Mouse (Mus musculus) midbrain, postnatal 0 days (tissue): ENCODE measurements at regions not wholly inside any gene's neighbourhood (a gene's known extent, or its start where the extent isn't known, plus 50 kb on each side); places are given as distances from the start of the nearest gene placed in this dataset.

Experiments used
- ATAC-seq: fragments of 200-750 bp; cut with Nextera tagmentation; 2 replicates; pipeline ENCODE4 v1.8.0; 2017; ENCODE audit warnings: moderate number of reproducible peaks, mild to moderate bottlenecking, moderate TSS enrichment, moderate library complexity; ENCODE audit not compliant: low FRiP score
- DNase-seq: peaks from one replicate; pipeline ENCODE4 v3.0.0-alpha.2; 2015; ENCODE audit warnings: low spot score
- H3K27ac ChIP-seq: fragments of 300-500 bp; sonication (generic); 2 replicates; pipeline ENCODE4 v1.5.1; 2014; ENCODE audit warnings: low read depth, mild to moderate bottlenecking, low read length, mixed read lengths
- H3K27me3 ChIP-seq: fragments of 300-500 bp; sonication (generic); 2 replicates; pipeline ENCODE4 v1.6.1; 2014; ENCODE audit warnings: low read length, control low read depth, mixed read lengths; ENCODE audit not compliant: insufficient read depth
- H3K36me3 ChIP-seq: fragments of 300-500 bp; sonication (generic); 2 replicates; pipeline ENCODE4 v1.6.1; 2014; ENCODE audit warnings: low read length, control low read depth, mixed read lengths; ENCODE audit not compliant: insufficient read depth
- H3K4me1 ChIP-seq: fragments of 300-500 bp; sonication (generic); 2 replicates; pipeline ENCODE4 v1.6.1; 2014; ENCODE audit warnings: mild to moderate bottlenecking, control low read depth, antibody characterized with exemption, low read length, mixed read lengths; ENCODE audit not compliant: insufficient read depth
- H3K4me2 ChIP-seq: fragments of 300-500 bp; sonication (generic); 2 replicates; pipeline ENCODE4 v1.6.1; 2014; ENCODE audit warnings: low read depth, mild to moderate bottlenecking, low read length, mixed read lengths; ENCODE audit not compliant: poor library complexity, severe bottlenecking
- H3K4me3 ChIP-seq: fragments of 300-500 bp; sonication (generic); 2 replicates; pipeline ENCODE4 v1.5.1; 2014; ENCODE audit warnings: low read depth, mild to moderate bottlenecking, low read length, moderate library complexity
- H3K9ac ChIP-seq: fragments of 300-500 bp; sonication (generic); replicated peaks from 2 replicates; pipeline ENCODE4 v1.6.1; 2014; ENCODE audit warnings: mild to moderate bottlenecking, low read length, moderate library complexity, mixed read lengths; ENCODE audit not compliant: poor library complexity, severe bottlenecking
- H3K9me3 ChIP-seq: fragments of 300-500 bp; sonication (generic); 2 replicates; pipeline ENCODE4 v1.6.1; 2016; ENCODE audit warnings: low read length, control low read depth
- CTCF ChIP-seq: IDR thresholded peaks from 2 replicates; pipeline ENCODE4 v1.5.1; 2016; ENCODE audit warnings: antibody characterized with exemption, mild to moderate bottlenecking
- WGBS: fragments of 180-500 bp; shearing (Covaris S2); extraction: QIAGEN DNeasy Blood & Tissue Kit; methylation state at CpG from one replicate; pipeline ENCODE4 v1.1.7; 2014; 5-methylcytosine and 5-hydroxymethylcytosine counted together

DNA sequence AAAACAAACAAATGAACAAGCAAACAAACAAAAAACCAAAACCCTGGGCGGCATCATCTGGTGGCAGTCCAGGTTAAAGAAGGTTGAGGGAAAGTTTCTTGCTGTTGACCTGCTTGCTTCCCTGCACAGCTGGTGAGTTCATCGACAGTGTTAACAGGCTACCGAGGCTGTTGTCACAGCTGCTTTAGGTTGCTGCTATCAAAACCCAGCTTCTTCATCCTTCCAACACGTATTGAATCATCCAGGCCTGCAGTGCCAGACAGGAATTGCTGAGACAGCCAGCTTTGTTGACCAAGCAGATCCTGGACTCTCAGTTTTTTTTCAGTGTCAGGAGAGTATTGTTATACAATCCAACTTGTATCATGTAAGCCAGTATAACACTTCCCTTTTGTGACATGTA is 81.0 kb upstream of the Megf9 start:
- TF ChIP-seq CTCF = no peak
- Histone ChIP-seq H3K4me1 (no peaks in the 10 kb centered on the region), H3K27me3 (no peaks in the 10 kb centered on the region), H3K27ac (no peak overlapping the region), H3K4me2 (no peak overlapping the region), H3K9ac (no peak overlapping the region), H3K9me3 (no peaks in the 10 kb centered on the region), H3K4me3 (no peak overlapping the region), H3K36me3 (no peaks in the 10 kb centered on the region)
- ATAC-seq = no peak
- no peak for DNase-seq
- 75% methylated on average over 4 of the region's 4 CpGs for WGBS

DNA sequence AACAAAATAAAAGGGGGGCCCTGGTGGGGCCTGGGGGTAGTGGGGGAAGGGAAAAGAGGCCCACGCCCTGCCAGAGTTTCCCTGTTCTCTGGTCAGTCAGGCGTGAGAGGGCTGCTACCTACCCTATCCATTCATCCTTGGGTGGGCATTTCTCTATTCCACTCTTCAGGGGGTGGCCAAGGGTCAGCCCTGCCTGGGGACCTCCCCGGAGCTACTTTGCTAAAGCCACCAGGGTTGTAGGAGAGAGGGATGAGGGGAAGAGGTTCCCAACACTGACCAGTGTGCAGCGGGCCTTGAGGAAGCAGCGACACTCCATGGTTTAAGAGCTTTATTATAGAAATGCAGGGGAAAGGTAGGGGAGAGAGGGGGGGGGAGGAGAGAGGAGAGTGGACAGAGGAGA is 79.6 kb upstream of the Megf9 start:
- WGBS = 27% methylated on average over 5 of the region's 5 CpGs
- Histone ChIP-seq H3K36me3 (no peaks in the 10 kb centered on the region), H3K27ac (no peak overlapping the region), H3K4me1 (no peaks in the 10 kb centered on the region), H3K9ac (no peak overlapping the region), H3K27me3 (no peaks in the 10 kb centered on the region), H3K4me3 (no peak overlapping the region), H3K9me3 (no peaks in the 10 kb centered on the region), H3K4me2 (no peak overlapping the region)
- no peak for TF ChIP-seq CTCF
- DNase-seq = no peak
- no peak for ATAC-seq

DNA sequence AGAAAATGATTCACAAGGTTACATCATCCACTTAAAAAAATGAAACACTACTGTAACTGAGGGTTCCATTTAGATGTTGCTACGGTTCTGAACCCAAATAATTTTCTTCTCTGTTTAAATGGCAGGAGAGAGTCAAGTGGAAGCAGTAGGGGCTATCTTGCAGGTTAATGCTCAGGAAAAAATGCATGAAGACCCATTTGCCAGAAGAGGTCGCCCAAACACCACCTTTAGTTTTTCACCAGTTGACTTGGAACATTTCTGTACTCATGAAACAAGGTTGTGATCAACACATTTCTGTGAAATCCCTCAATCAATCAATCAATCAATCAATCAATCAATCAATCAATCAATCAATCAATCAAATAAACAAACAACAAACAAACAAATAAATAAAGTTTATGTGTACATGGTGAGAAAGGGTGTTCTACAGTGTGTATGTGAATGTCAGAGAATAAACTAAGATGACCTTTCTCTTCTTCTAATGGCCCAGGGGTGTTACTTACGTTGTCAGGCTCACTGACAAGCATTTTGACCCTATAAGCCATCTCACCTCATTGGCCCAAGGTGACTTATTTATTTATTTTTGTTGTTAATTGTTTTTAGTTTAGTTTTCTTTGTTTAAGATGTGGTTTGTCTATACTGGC is 68.5 kb upstream of the Megf9 start:
- Histone ChIP-seq H3K9me3 (no peaks in the 10 kb centered on the region), H3K27me3 (no peaks in the 10 kb centered on the region), H3K4me1 (no peaks in the 10 kb centered on the region), H3K9ac (no peak overlapping the region), H3K4me3 (no peak overlapping the region), H3K4me2 (no peak overlapping the region), H3K27ac (no peak overlapping the region), H3K36me3 (no peaks in the 10 kb centered on the region)
- 24% methylated on average over 3 of the region's 3 CpGs for WGBS
- ATAC-seq (no peak), DNase-seq (peak; percentile 81)
- TF ChIP-seq CTCF = peak; percentile 89

DNA sequence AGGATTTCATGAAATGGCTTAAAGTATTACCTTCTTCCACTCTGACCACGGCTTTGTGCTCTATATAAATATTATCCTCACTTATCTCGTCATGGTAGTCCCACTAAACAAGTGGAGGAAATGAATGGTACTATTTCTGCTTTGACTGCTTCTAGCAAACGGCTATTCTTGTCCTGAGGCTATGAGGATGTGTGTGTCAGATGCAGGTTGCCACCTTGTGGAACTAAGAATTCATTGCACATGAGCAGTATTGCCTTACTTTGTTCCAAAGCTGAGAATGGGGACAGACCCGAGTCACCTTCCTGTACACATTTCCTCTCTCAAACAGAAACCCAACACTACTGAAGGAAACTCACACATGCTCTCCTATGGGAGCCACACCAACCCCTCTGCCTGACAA is 66.5 kb upstream of the Megf9 start:
- H3K4me1 ChIP-seq = no peaks in the 10 kb centered on the region
- DNase-seq (peak; percentile 84), ATAC-seq (peak; percentile 77)
- H3K9ac ChIP-seq = no peak overlapping the region
- no peaks in the 10 kb centered on the region for H3K27me3 ChIP-seq
- H3K36me3 ChIP-seq = no peaks in the 10 kb centered on the region
- no peaks in the 10 kb centered on the region for H3K9me3 ChIP-seq
- H3K4me2 ChIP-seq = no peak overlapping the region
- peak; percentile 93 for TF ChIP-seq CTCF
- no peak overlapping the region for H3K4me3 ChIP-seq
- 9% methylated on average over 4 of the region's 4 CpGs for WGBS
- no peak overlapping the region for H3K27ac ChIP-seq
